23 mouse cellular contexts compared by ENCODE assay signal in genomic region chr16:58100351-58100750, GRCm38 (mm10).
"Had no signal": no experiment of that assay in that cellular context is flagged by ENCODE, and none has a peak within 500 bp of the region (broad histone marks: within the 10 kb centered on the region; RNA-seq: fewer than 3 reads in every experiment).

No protein-coding gene starts in this region.

- H3K36me3 ChIP-seq: intestine, embryonic 15.5 days; kidney, embryonic 15.5 days; limb, embryonic 10.5 days; limb, embryonic 13.5 days; liver, embryonic 12.5 days; liver, embryonic 15.5 days; lung, embryonic 15.5 days; neural tube, embryonic 12.5 days; neural tube, embryonic 15.5 days; stomach, embryonic 15.5 days had no signal

- H3K4me2 ChIP-seq: intestine, embryonic 15.5 days; kidney, embryonic 15.5 days; limb, embryonic 13.5 days; liver, embryonic 12.5 days; liver, embryonic 15.5 days; lung, embryonic 15.5 days; neural tube, embryonic 12.5 days; neural tube, embryonic 15.5 days; stomach, embryonic 15.5 days had no signal

- H3K4me3 ChIP-seq: intestine, embryonic 15.5 days; kidney, embryonic 15.5 days; limb, embryonic 10.5 days; limb, embryonic 13.5 days; liver, embryonic 12.5 days; liver, embryonic 15.5 days; lung, embryonic 15.5 days; neural tube, embryonic 12.5 days; neural tube, embryonic 15.5 days; stomach, embryonic 15.5 days had no signal

- H3K27ac ChIP-seq: intestine, embryonic 15.5 days; kidney, embryonic 15.5 days; limb, embryonic 10.5 days; limb, embryonic 13.5 days; liver, embryonic 12.5 days; liver, embryonic 15.5 days; lung, embryonic 15.5 days; macrophage; neural tube, embryonic 12.5 days; neural tube, embryonic 15.5 days; stomach, embryonic 15.5 days had no signal

- DNase-seq: kidney, adult 11 months; kidney, adult 8-10 months; kidney, postnatal 10 days; kidney, postnatal 36 days; layer of hippocampus, adult 9-11 months; liver; lung, adult 18-20 months; lung, postnatal 14 days; right cerebral cortex, adult 18-20 months; right cerebral cortex, postnatal 14 days; right cerebral cortex, postnatal 4 days; thymus, postnatal 25 days had no signal

- H3K9me3 ChIP-seq: intestine, embryonic 15.5 days; kidney, embryonic 15.5 days; limb, embryonic 10.5 days; limb, embryonic 13.5 days; liver, embryonic 12.5 days; liver, embryonic 15.5 days; lung, embryonic 15.5 days; neural tube, embryonic 12.5 days; neural tube, embryonic 15.5 days; stomach, embryonic 15.5 days had no signal

- ATAC-seq: intestine, embryonic 15.5 days; liver, embryonic 12.5 days had no signal

- H3K9ac ChIP-seq: intestine, embryonic 15.5 days; kidney, embryonic 15.5 days; limb, embryonic 13.5 days; liver, embryonic 12.5 days; liver, embryonic 15.5 days; lung, embryonic 15.5 days; neural tube, embryonic 12.5 days; neural tube, embryonic 15.5 days; stomach, embryonic 15.5 days had no signal

- H3K4me1 ChIP-seq: intestine, embryonic 15.5 days; kidney, embryonic 15.5 days; limb, embryonic 10.5 days; limb, embryonic 13.5 days; liver, embryonic 12.5 days; liver, embryonic 15.5 days; lung, embryonic 15.5 days; neural tube, embryonic 12.5 days; neural tube, embryonic 15.5 days; stomach, embryonic 15.5 days had no signal

- H3K27me3 ChIP-seq: intestine, embryonic 15.5 days; kidney, embryonic 15.5 days; limb, embryonic 13.5 days; liver, embryonic 12.5 days; liver, embryonic 15.5 days; lung, embryonic 15.5 days; neural tube, embryonic 12.5 days; neural tube, embryonic 15.5 days; stomach, embryonic 15.5 days had no signal
